Mouse (Mus musculus) bone marrow, adult 2 months (tissue): ENCODE results near the gene Eipr1.

Experiments used
- CTCF ChIP-seq: fragments of 200-500 bp; IDR thresholded peaks from 2 replicates; pipeline ENCODE4 v1.5.1; 2011; ENCODE audit warnings: low read length, control low read depth; ENCODE audit not compliant: control insufficient read depth, insufficient read depth
- POLR2A ChIP-seq: fragments of 200-500 bp; IDR thresholded peaks from 2 replicates; pipeline ENCODE4 v1.6.1; 2011; ENCODE audit warnings: low read depth, mild to moderate bottlenecking, control low read depth, low read length, borderline replicate concordance; ENCODE audit not compliant: control insufficient read depth

DNA sequence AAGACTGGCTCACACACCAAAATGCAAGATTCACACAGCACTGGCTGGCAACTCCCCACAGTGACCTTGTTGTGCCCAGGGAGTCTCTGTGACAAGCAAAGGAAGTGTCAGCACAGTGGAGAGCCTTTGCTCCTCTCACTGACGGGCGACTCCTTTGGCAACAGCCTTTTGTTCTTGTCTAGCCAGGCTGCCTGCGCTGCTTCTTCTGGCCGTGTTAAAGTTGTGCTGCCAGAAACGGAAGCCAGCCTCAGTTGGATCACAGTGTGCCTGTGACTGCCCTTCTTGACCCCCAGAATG lies 108.6 kb downstream of the Eipr1 start:
- no peak for TF ChIP-seq CTCF
- TF ChIP-seq POLR2A: no peak
